Mouse (Mus musculus): ENCODE data around the gene Lcorl. TPM values are rescaled to one million over a fixed set of nuclear protein-coding genes. Genes with fewer than 3 reads are reported as not detected.
A peak's percentile ranks its signal among the peaks of the same experiment; 100 is the strongest.
"Not testable (repeated sequence)": the region's sequence is repeated elsewhere in the genome, so short reads cannot be mapped to it uniquely, and the experiment has no call there.

Lcorl gene
- polyA plus RNA-seq, 1 experiment from 2014 or later, result 21.0 TPM

GRCm38 (mm10) chr5:45669598-45670279 lies 187.7 kb downstream of the Lcorl start, which contains the start of gene Ncapg:
Ncapg (plus strand) TSS chr5:45669919.
- Histone ChIP-seq H3K9me3 (replicated peaks) (no peaks in the 10 kb centered on the region), H3K36me3 (no peaks in the 10 kb centered on the region), H3K4me2 (replicated peaks) (peak within 1 kb of the TSS; percentile 91), H3K4me1 (peaks cover 5% of the 10 kb centered on the region), H3K4me3 (replicated peaks) (peak within 1 kb of the TSS; percentile 78), H3K27ac (replicated peaks) (peak within 1 kb of the TSS; percentile 89), H3K27me3 (no peaks in the 10 kb centered on the region), H3K9ac (peak within 1 kb of the TSS; percentile 70)
- ATAC-seq (ENCODE audit: insufficient number of reproducible peaks, low FRiP score, low TSS enrichment, low read depth), result peak; percentile 100
- under 1% methylated on average over 66 of the region's 66 CpGs for WGBS

- Histone ChIP-seq H3K4me2 (replicated peaks) (peak overlapping the region; percentile 91), H3K27ac (replicated peaks) (peak overlapping the region; percentile 89), H3K27me3 (no peaks in the 10 kb centered on the region), H3K9ac (peak overlapping the region; percentile 68), H3K36me3 (no peaks in the 10 kb centered on the region), H3K4me3 (replicated peaks) (peak overlapping the region; percentile 78), H3K4me1 (peaks cover 5% of the 10 kb centered on the region), H3K9me3 (replicated peaks) (no peaks in the 10 kb centered on the region)
- peak; percentile 39; the same call in 1 of the 2 replicates for ATAC-seq (ENCODE audit: insufficient number of reproducible peaks, low FRiP score, low TSS enrichment, low read depth)
- under 1% methylated on average over 27 of the region's 27 CpGs for WGBS
These were observed 188.2 kb downstream of the Lcorl start for GRCm38 (mm10) chr5:45669234-45669597.

- 2% methylated on average over 3 of the region's 3 CpGs for WGBS
- H3K27ac ChIP-seq (replicated peaks), result peak overlapping the region; percentile 89; the same call in 1 of the 2 replicates
- no peaks in the 10 kb centered on the region for H3K27me3 ChIP-seq
- H3K9me3 ChIP-seq (replicated peaks), result no peaks in the 10 kb centered on the region
- H3K4me2 ChIP-seq (replicated peaks), result peak overlapping the region; percentile 91
- no peaks in the 10 kb centered on the region for H3K36me3 ChIP-seq
- H3K4me3 ChIP-seq (replicated peaks), result peak overlapping the region; percentile 78
- H3K4me1 ChIP-seq, result peaks cover 5% of the 10 kb centered on the region
- ATAC-seq (ENCODE audit: insufficient number of reproducible peaks, low FRiP score, low TSS enrichment, low read depth), result no peak
- H3K9ac ChIP-seq, result peak overlapping the region; percentile 68
These were observed 188.6 kb downstream of the Lcorl start for GRCm38 (mm10) chr5:45668831-45669230.

- ATAC-seq (ENCODE audit: insufficient number of reproducible peaks, low FRiP score, low TSS enrichment, low read depth), result no peak
- no peaks in the 10 kb centered on the region for H3K9me3 ChIP-seq (replicated peaks)
- H3K36me3 ChIP-seq, result no peaks in the 10 kb centered on the region
- H3K4me1 ChIP-seq, result peaks cover 5% of the 10 kb centered on the region
- no peaks in the 10 kb centered on the region for H3K27me3 ChIP-seq
- no peak overlapping the region for H3K9ac ChIP-seq
- WGBS, result 11% methylated on average over 3 of the region's 3 CpGs
- H3K4me2 ChIP-seq (replicated peaks), result peak overlapping the region; percentile 91; the same call in 1 of the 2 replicates
- peak overlapping the region; percentile 78; the same call in 1 of the 2 replicates for H3K4me3 ChIP-seq (replicated peaks)
- H3K27ac ChIP-seq (replicated peaks), result no peak overlapping the region
These were observed 189.1 kb downstream of the Lcorl start for GRCm38 (mm10) chr5:45668324-45668723.

- not testable (repeated sequence) for H3K4me3 ChIP-seq (replicated peaks); H3K27ac ChIP-seq (replicated peaks); H3K36me3 ChIP-seq; H3K9me3 ChIP-seq (replicated peaks); ATAC-seq (ENCODE audit: insufficient number of reproducible peaks, low FRiP score, low TSS enrichment, low read depth); H3K27me3 ChIP-seq; H3K4me2 ChIP-seq (replicated peaks); H3K4me1 ChIP-seq; H3K9ac ChIP-seq
- 92% methylated on average over 13 of the region's 13 CpGs for WGBS
These were observed 199.0 kb downstream of the Lcorl start for GRCm38 (mm10) chr5:45658406-45658805.

GRCm38 (mm10) chr5:45651026-45651703 lies 206.2 kb downstream of the Lcorl start:
- 92% methylated on average over 2 of the region's 2 CpGs for WGBS
- no peaks in the 10 kb centered on the region for H3K36me3 ChIP-seq
- H3K27me3 ChIP-seq, result no peaks in the 10 kb centered on the region
- no peaks in the 10 kb centered on the region for H3K4me1 ChIP-seq
- no peaks in the 10 kb centered on the region for H3K9me3 ChIP-seq (replicated peaks)
- H3K4me2 ChIP-seq (replicated peaks), result no peak overlapping the region
- H3K27ac ChIP-seq (replicated peaks), result no peak overlapping the region
- no peak for ATAC-seq (ENCODE audit: insufficient number of reproducible peaks, low FRiP score, low TSS enrichment, low read depth)
- no peak overlapping the region for H3K9ac ChIP-seq
- no peak overlapping the region for H3K4me3 ChIP-seq (replicated peaks)

Other genes with a start within 250 kb of the Lcorl start
- gene Fam184b, start 218.0 kb downstream of the Lcorl start, polyA plus RNA-seq (2015; fragmentation: Nextera tagmentation; extraction: Ambion mirVana), result 1.2 and 1.4 TPM in 2 replicates
- 34.9 and 35.0 TPM in 2 replicates for gene Ncapg, start 187.7 kb downstream of the Lcorl start, polyA plus RNA-seq (2015; fragmentation: Nextera tagmentation; extraction: Ambion mirVana)

Data from embryonic facial prominence, embryonic 15.5 days (tissue).